Mouse (Mus musculus) stomach, embryonic 14.5 days (tissue): ENCODE data around the gene Aaas. TPM values are rescaled to one million over a fixed set of nuclear protein-coding genes. Genes with fewer than 3 reads are reported as not detected.

ENCODE experiments used
- ATAC-seq: fragments of 200-750 bp; cut with Nextera tagmentation; 2 replicates; pipeline ENCODE4 v1.8.0; 2017; ENCODE audit warnings: low read depth, moderate TSS enrichment; ENCODE audit not compliant: insufficient number of reproducible peaks, insufficient read depth, low FRiP score
- H3K27ac ChIP-seq: fragments of 300-500 bp; sonication (generic); 2 replicates; pipeline ENCODE4 v1.5.1; 2014; ENCODE audit warnings: mild to moderate bottlenecking, low read length, moderate library complexity, mixed read lengths
- H3K27me3 ChIP-seq: fragments of 300-500 bp; sonication (generic); 2 replicates; pipeline ENCODE4 v1.6.1; 2014; ENCODE audit warnings: low read length, control low read depth, mixed read lengths; ENCODE audit not compliant: control insufficient read depth, insufficient read depth
- H3K36me3 ChIP-seq: fragments of 300-500 bp; sonication (generic); 2 replicates; pipeline ENCODE4 v1.6.1; 2014; ENCODE audit warnings: mild to moderate bottlenecking, control low read depth, low read length, moderate library complexity, mixed read lengths; ENCODE audit not compliant: control insufficient read depth, insufficient read depth
- H3K4me1 ChIP-seq: fragments of 300-500 bp; sonication (generic); 2 replicates; pipeline ENCODE4 v1.6.1; 2014; ENCODE audit warnings: low read length, control low read depth, mixed read lengths; ENCODE audit not compliant: control insufficient read depth, insufficient read depth
- H3K4me2 ChIP-seq: fragments of 300-500 bp; sonication (generic); replicated peaks from 2 replicates; pipeline ENCODE4 v1.6.1; 2014; ENCODE audit warnings: low read depth, low read length, control low read depth
- H3K4me3 ChIP-seq: fragments of 300-500 bp; sonication (generic); 2 replicates; pipeline ENCODE4 v1.5.1; 2014; ENCODE audit warnings: low read depth, low read length, control low read depth
- H3K9ac ChIP-seq: fragments of 300-500 bp; sonication (generic); replicated peaks from 2 replicates; pipeline ENCODE4 v1.6.1; 2014; ENCODE audit warnings: low read depth, mild to moderate bottlenecking, control low read depth, low read length, moderate library complexity, mixed read lengths
- H3K9me3 ChIP-seq: fragments of 300-500 bp; sonication (generic); 2 replicates; pipeline ENCODE4 v1.6.1; 2016; ENCODE audit warnings: low read depth, low read length, control low read depth; ENCODE audit not compliant: control insufficient read depth
- WGBS: fragments of 180-500 bp; shearing (Covaris S2); extraction: QIAGEN DNeasy Blood & Tissue Kit; methylation state at CpG from one replicate; pipeline ENCODE4 v1.1.7; 2014; 5-methylcytosine and 5-hydroxymethylcytosine counted together
- polyA plus RNA-seq: library from polyadenylated mRNA; unstranded; fragments of >200 nt; fragmentation: Nextera tagmentation; extraction: Ambion mirVana; gene quantifications from 2 replicates; pipeline ENCODE4 v1.2.1, GENCODE M21; 2014

Gene Aaas
- polyA plus RNA-seq, 1 experiment from 2014 or later: 68.4 TPM

DNA sequence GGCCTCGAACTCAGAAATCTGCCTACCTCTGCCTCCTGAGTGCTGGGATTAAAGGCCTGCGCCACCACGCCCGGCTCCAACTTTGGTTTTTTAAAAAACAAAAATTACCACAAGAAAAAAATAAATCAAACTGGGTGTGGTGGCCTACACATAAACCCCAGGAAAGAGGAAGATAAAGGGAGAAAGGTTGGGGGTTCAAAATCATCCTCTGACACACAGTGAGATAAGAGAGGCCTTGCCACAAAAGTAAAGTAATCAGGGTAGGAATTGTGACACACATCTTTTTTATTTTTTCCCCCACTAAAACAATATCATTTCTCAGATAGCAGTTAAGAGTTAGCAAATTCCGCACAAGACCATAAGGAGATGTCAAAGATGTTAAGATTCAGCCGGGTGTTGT is 33.1 kb upstream of the Aaas start:
- ATAC-seq: no peak
- WGBS: 75% methylated on average over 6 of the region's 6 CpGs
- H3K27me3 ChIP-seq: no peaks in the 10 kb centered on the region

DNA sequence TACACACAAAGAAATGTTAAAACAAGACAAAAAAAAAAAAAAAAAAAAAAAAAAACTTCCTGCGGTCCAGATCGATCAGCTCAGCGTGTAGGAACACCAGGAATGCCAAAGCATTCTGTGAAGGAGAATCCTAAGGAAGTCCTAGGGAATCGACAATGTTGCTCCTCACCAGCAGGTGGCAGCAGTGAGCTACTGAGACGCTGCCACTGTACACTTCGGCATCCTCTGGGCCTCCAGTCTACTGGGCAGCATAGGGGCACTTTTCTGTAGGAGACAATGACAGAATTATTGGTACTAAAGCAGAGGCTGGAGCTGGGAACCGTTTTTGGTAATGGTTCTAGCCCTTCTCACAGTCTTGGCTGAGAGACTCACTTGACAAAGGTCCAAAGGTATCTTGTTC is 31.0 kb upstream of the Aaas start:
- WGBS: 3% methylated on average over 7 of the region's 7 CpGs
- H3K27ac ChIP-seq: no peak overlapping the region
- no peak overlapping the region for H3K4me3 ChIP-seq
- no peak overlapping the region for H3K9ac ChIP-seq
- peak; percentile 70 for ATAC-seq
- no peak overlapping the region for H3K4me2 ChIP-seq
- no peaks in the 10 kb centered on the region for H3K36me3 ChIP-seq
- H3K4me1 ChIP-seq: peaks cover 8% of the 10 kb centered on the region
- H3K27me3 ChIP-seq: no peaks in the 10 kb centered on the region
- H3K9me3 ChIP-seq: no peaks in the 10 kb centered on the region

More for the DNA sequence above, 33.1 kb upstream of the Aaas start:
- H3K4me1 ChIP-seq: no peaks in the 10 kb centered on the region
- H3K27ac ChIP-seq: no peak overlapping the region
- no peaks in the 10 kb centered on the region for H3K9me3 ChIP-seq
- H3K9ac ChIP-seq: no peak overlapping the region
- no peak overlapping the region for H3K4me2 ChIP-seq
- no peaks in the 10 kb centered on the region for H3K36me3 ChIP-seq
- no peak overlapping the region for H3K4me3 ChIP-seq

DNA sequence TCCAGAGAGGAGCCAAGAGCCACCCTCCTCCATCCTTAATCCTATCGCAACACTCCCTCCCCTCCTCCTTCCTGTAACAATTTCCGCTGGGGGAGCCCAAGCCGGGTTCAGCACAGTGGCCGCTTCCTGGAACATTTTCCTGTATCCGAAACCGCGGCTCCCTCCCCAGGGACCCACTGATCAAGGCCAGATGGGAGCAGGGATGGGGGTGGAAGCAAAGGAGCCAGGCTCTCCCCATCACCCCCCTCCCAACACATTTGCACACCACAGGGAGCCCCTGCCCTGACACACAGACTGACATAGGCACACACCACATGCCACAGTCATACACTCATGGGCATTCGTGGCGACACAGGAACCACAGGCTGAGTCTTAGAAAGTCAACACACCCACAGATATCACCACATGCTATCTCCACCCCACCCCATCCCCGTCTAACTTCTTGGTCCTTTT is 27.3 kb upstream of the Aaas start:
- Histone ChIP-seq H3K9me3 (no peaks in the 10 kb centered on the region), H3K9ac (no peak overlapping the region), H3K27me3 (no peaks in the 10 kb centered on the region), H3K27ac (peak overlapping the region; percentile 27; the same call in 1 of the 2 replicates), H3K36me3 (no peaks in the 10 kb centered on the region), H3K4me1 (peaks cover 13% of the 10 kb centered on the region), H3K4me2 (peak overlapping the region; percentile 97), H3K4me3 (peak overlapping the region; percentile 46; the same call in 1 of the 2 replicates)
- ATAC-seq: no peak
- 15% methylated on average over 10 of the region's 10 CpGs for WGBS

DNA sequence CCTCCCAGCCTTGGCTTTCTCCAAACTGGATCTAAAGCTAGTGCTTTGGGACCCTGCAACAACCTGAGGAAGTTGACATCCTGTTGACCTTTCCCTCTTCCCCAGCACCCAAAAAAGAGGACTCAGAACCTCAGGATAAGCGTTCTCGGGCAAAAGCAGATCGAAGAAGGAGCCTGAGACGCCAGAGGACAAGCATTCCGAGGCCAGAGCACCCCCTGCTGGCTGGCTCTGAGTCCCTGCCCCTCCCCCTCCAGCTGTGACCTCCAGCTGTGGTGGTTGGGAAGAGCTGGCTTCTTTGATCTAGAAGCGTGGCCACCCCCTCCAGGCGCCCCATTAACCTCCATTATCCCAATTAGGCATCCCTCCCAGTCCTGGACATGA is 26.6 kb upstream of the Aaas start:
- Histone ChIP-seq H3K4me3 (peak overlapping the region; percentile 46), H3K9me3 (no peaks in the 10 kb centered on the region), H3K9ac (peak overlapping the region; percentile 58), H3K4me2 (peak overlapping the region; percentile 97), H3K4me1 (peaks cover 13% of the 10 kb centered on the region), H3K27ac (peak overlapping the region; percentile 74), H3K27me3 (no peaks in the 10 kb centered on the region), H3K36me3 (no peaks in the 10 kb centered on the region)
- WGBS: 1% methylated on average over 7 of the region's 7 CpGs
- peak; percentile 68; the same call in 1 of the 2 replicates for ATAC-seq

DNA sequence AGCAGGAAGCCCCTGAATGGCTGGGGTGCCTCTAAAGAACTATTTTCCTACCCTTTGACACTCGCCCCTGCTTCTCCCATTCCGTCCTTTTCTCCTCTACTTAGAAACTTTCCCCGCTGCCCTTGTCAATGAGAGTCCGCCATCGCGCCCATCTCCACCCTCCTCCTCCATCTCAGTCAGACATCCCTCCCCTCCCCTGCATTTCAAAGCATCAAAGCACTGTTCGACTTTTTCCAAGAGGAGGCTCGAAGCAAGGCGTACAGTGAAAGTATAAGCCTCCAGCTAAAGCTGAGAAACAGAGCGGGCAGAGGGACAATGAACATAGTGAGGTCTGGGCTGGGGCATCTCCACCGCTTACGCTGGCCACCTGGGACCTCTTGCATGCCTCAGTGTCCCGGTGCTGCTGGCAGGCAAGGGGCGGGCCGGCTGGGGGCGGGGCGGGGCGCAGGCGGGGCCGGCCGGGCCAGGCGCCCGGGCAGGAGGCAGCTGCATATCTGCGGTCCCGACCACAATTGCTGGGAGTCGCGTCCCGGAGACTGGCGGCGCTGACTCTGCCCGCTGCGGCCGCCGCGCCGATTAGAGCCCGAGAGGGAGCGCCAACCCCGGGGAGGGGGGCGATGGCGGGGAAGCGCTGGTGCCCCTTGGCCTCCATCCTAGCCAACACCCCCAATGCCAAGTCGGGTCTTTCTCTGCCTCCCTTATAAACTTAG is 26.0 kb upstream of the Aaas start:
- peaks cover 13% of the 10 kb centered on the region for H3K4me1 ChIP-seq
- peak; percentile 81; the same call in 1 of the 2 replicates for ATAC-seq
- H3K4me2 ChIP-seq: peak overlapping the region; percentile 97
- H3K36me3 ChIP-seq: no peaks in the 10 kb centered on the region
- no peaks in the 10 kb centered on the region for H3K9me3 ChIP-seq
- no peaks in the 10 kb centered on the region for H3K27me3 ChIP-seq
- peak overlapping the region; percentile 46 for H3K4me3 ChIP-seq
- peak overlapping the region; percentile 74 for H3K27ac ChIP-seq
- WGBS: under 1% methylated on average over 43 of the region's 43 CpGs
- peak overlapping the region; percentile 58 for H3K9ac ChIP-seq

DNA sequence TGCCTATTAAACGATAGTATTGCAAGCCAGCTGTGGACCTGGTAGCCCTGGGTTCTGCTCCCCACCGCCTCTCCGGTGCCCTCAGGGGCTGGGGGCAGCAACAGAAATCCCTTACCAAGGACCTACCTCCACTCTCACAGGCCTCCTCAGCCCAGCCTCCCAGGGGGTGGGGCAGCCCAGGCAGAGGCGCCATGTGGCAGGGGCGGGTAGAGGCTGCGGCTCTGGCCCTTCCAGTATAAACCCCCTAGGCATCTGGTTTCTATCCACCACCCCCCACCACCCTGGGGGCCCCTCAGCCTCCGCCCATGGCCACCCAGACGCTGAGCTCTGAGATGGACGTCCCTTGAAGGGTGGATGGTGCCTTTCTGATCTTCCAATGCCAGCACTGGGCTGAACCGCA is 20.2 kb upstream of the Aaas start:
- ATAC-seq: peak; percentile 79; the same call in 1 of the 2 replicates
- H3K27me3 ChIP-seq: no peaks in the 10 kb centered on the region
- 5% methylated on average over 10 of the region's 10 CpGs for WGBS
- H3K27ac ChIP-seq: peak overlapping the region; percentile 44; the same call in 1 of the 2 replicates
- peak overlapping the region; percentile 17 for H3K4me3 ChIP-seq
- H3K36me3 ChIP-seq: no peaks in the 10 kb centered on the region
- peak overlapping the region; percentile 18; the same call in 1 of the 2 replicates for H3K9ac ChIP-seq
- peak overlapping the region; percentile 39 for H3K4me2 ChIP-seq
- no peaks in the 10 kb centered on the region for H3K9me3 ChIP-seq
- peaks cover 15% of the 10 kb centered on the region for H3K4me1 ChIP-seq

DNA sequence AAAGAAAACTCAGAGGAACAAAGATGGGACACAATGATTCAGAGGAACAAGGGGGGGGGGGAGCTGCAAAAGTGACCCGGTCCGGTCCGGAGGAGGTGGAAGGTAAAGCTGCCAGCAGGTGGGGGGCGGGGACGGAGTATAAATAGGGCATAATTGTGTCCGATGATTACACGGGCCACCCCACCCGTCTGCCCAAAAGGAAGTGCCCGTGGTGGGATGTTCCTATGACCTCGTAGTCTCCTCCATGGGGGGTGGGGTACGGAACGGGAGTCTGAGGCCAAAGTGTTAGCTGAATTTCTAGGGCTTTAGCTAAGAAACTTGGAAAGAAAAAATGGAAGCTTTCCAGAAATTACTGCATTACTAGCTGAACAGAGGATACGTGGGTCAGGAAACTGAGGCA is 19.4 kb upstream of the Aaas start:
- peak overlapping the region; percentile 39 for H3K4me2 ChIP-seq
- peak overlapping the region; percentile 17; the same call in 1 of the 2 replicates for H3K4me3 ChIP-seq
- H3K27me3 ChIP-seq: no peaks in the 10 kb centered on the region
- H3K27ac ChIP-seq: peak overlapping the region; percentile 44; the same call in 1 of the 2 replicates
- peaks cover 18% of the 10 kb centered on the region for H3K4me1 ChIP-seq
- no peaks in the 10 kb centered on the region for H3K36me3 ChIP-seq
- H3K9ac ChIP-seq: no peak overlapping the region
- no peak for ATAC-seq
- no peaks in the 10 kb centered on the region for H3K9me3 ChIP-seq
- WGBS: 27% methylated on average over 13 of the region's 13 CpGs

DNA sequence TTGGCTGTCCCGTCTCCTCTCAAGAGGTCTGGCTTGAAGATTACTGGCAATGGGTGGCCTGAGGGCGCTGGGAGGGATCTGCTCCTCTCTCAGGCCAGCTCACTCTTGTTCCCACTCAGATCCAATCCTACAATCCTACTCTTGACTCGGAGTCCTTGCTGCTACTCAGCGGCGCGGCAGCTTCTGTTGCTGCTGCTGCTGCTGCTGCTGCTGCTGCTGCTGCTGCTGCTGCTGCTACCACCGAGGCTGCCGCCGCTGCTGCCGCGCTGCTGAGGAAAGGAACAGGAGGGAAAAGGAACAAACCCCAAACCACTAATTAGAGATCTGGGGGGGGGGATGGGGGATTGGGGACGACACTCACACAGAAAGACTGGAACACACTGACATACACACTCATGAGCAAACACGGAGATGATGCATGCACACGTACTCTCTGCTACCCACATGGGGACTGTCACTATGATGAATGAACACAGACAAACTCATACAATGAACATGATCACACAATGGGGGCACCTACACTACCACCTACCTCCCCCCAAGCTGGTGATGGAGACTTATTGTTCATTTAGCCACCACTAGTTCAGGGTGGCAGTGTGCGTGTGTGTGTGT is 16.3 kb upstream of the Aaas start, which contains the start of gene Sp7:
Sp7 (minus strand) TSS at position 450 of the 612 bp plus-strand sequence.
- Histone ChIP-seq H3K4me3 (peak within 1 kb of the TSS; percentile 22; the same call in 1 of the 2 replicates), H3K27me3 (no peaks in the 10 kb centered on the region), H3K27ac (no peak within 1 kb of the TSS), H3K4me2 (peak within 1 kb of the TSS; percentile 46), H3K9me3 (no peaks in the 10 kb centered on the region), H3K4me1 (peaks cover 30% of the 10 kb centered on the region), H3K36me3 (no peaks in the 10 kb centered on the region), H3K9ac (0 out of 2 replicates have a peak within 1 kb of the TSS, but pooled peaks have one; percentile 14)
- no peak for ATAC-seq
- 9% methylated on average over 15 of the region's 15 CpGs for WGBS
